ENCODE assay signal across 20 mouse cellular contexts in the genomic region with DNA sequence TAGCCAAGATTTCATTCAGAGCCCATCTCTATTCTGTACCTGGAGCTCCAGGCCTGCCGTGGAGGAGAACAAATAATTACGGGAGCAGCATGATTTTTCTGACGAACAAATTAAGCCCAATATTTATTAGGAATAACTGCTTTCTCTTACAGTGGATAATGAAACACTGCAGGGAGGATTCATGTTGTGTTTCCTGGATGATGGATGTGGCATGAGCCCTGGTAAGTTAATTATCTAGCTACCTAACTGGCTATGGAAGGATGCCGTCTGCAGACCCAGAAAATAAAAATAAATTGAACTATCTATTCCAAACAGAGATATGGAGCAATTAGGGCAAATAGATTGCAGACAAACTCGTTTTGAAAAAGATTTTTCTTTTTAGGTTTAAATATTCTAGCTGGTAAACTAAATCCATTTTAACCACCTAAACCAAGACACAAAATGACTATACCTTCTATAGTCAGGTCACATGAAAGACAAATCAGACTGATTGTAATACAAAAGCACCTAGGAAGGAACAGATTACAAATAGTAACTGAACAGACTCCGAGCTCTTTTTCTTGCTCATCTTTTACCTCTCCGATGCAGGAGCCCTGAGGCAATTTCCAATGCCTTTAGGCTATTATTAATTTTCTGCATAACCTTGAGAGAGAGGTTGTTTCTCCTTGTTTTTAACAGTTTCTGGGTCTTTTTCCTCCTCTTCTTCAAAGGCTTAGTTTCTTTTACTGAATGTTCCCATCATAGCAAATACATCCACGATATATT. TPM values are rescaled to one million over a fixed set of nuclear protein-coding genes. Genes with fewer than 3 reads are reported as not detected.
"Had no signal": no experiment of that assay in that cellular context is flagged by ENCODE, and none has a peak within 500 bp of the region (broad histone marks: within the 10 kb centered on the region; RNA-seq: fewer than 3 reads in every experiment).

No protein-coding gene starts in this region.

- H3K4me1 ChIP-seq: kidney, embryonic 15.5 days; limb, embryonic 10.5 days; liver, embryonic 15.5 days; midbrain, embryonic 12.5 days; stomach, embryonic 15.5 days had no signal

- H3K4me3 ChIP-seq: kidney, embryonic 15.5 days; limb, embryonic 10.5 days; liver, embryonic 15.5 days; midbrain, embryonic 12.5 days; stomach, embryonic 15.5 days had no signal

- H3K9me3 ChIP-seq: kidney, embryonic 15.5 days; limb, embryonic 10.5 days; liver, embryonic 15.5 days; midbrain, embryonic 12.5 days; stomach, embryonic 15.5 days had no signal

- H3K4me2 ChIP-seq: kidney, embryonic 15.5 days; liver, embryonic 11.5 days; liver, embryonic 15.5 days; lung, embryonic 14.5 days; midbrain, embryonic 12.5 days; stomach, embryonic 15.5 days had no signal

- H3K36me3 ChIP-seq: kidney, embryonic 15.5 days; limb, embryonic 10.5 days; liver, embryonic 15.5 days; midbrain, embryonic 12.5 days; stomach, embryonic 15.5 days had no signal

- H3K27ac ChIP-seq: kidney, embryonic 15.5 days; limb, embryonic 10.5 days; liver, embryonic 15.5 days; midbrain, embryonic 12.5 days; stomach, embryonic 15.5 days had no signal

- DNase-seq: kidney, adult 2 months; kidney, postnatal 14 days; lung, embryonic 14.5 days; lung, postnatal 10 days; lung, postnatal 4 days; right cerebral cortex, postnatal 14 days; thymus, adult 2 months; thymus, postnatal 36 days had no signal

- H3K9ac ChIP-seq: kidney, embryonic 15.5 days; liver, embryonic 15.5 days; lung, embryonic 14.5 days; midbrain, embryonic 12.5 days; stomach, embryonic 15.5 days had no signal

- ATAC-seq: intestine, embryonic 16.5 days had no signal

- H3K27me3 ChIP-seq: kidney, embryonic 15.5 days; liver, embryonic 15.5 days; midbrain, embryonic 12.5 days; stomach, embryonic 15.5 days had no signal

RNA-seq across cellular contexts. Expression of gene Morc1, which starts 15.3 kb away (rescaled TPM):
- polyA plus RNA-seq: kidney, embryonic 15.5 days; large intestine, adult 2 months; limb, embryonic 10.5 days; liver, embryonic 15.5 days; midbrain, embryonic 12.5 days; neural tube, embryonic 11.5 days; spleen, adult 2 months had no signal

RNA-seq across cellular contexts. Expression of gene Gm5485, which starts 34.1 kb away (rescaled TPM):
- polyA plus RNA-seq: kidney, adult 2 months; kidney, embryonic 15.5 days; limb, embryonic 10.5 days; limb, embryonic 14.5 days; liver, embryonic 11.5 days; liver, embryonic 15.5 days; lung, embryonic 14.5 days; midbrain, embryonic 12.5 days; neural tube, embryonic 11.5 days; spleen, adult 2 months; testis, adult 2 months; thymus, adult 2 months had no signal
